Mouse (Mus musculus) E14TG2a.4 (cell line): ENCODE results near the gene Krt42.

ENCODE experiments used
- CTCF ChIP-seq: conservative IDR thresholded peaks from 2 replicates; pipeline ENCODE4 v1.5.1; 2014; ENCODE audit warnings: low read length
- POU5F1 ChIP-seq: IDR thresholded peaks from 2 replicates; pipeline ENCODE4 v1.6.1; 2014; ENCODE audit warnings: low read length, borderline replicate concordance

DNA sequence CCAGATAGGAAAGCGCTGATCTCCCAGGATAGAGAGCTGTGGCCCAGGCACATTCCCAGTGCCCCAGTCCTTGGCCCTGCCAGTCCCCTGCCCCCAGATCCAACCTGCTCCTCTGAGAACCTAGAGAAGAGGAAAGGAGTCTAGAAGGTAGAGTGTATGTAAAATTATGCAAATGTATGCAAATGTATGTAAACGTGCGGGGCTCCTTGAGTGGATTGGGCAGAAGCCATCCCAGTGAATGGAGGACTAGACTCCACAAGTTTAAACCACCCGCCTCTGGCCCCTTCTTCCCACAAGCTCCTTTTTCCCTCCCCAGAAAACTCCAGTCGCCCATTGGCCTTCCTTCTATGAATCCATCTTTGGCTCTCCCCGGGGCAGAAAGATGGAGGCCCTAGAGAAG lies 23.2 kb upstream of the Krt42 start:
- no peak for TF ChIP-seq CTCF
- peak; percentile 34; the same call in 1 of the 2 replicates for TF ChIP-seq POU5F1
